ENCODE assay signal across 10 mouse cellular contexts in genomic region chr1:151686696-151687095, GRCm38 (mm10).
A peak's percentile ranks its signal among the peaks of the same experiment; 100 is the strongest.
DNase-seq lines count a peak whose midpoint lies in the region; ATAC-seq and TF ChIP-seq lines count a peak whose summit lies in the region.
"Had no signal": no experiment of that assay in that cellular context is flagged by ENCODE, and none has a peak within 500 bp of the region (broad histone marks: within the 10 kb centered on the region; RNA-seq: fewer than 3 reads in every experiment).

No protein-coding gene starts in this region.

- H3K27ac ChIP-seq in lung, embryonic 14.5 days (ENCODE audit: low read depth) = no peak overlapping the region
- H3K27ac ChIP-seq in hindbrain, postnatal 0 days = no peak overlapping the region
- H3K27ac ChIP-seq: liver, embryonic 15.5 days had no signal

- TF ChIP-seq CTCF in lung, embryonic 14.5 days (IDR thresholded peaks at IDR 0.05; ENCODE audit: low read depth) = no peak
- no peak for TF ChIP-seq CTCF in hindbrain, postnatal 0 days (IDR thresholded peaks at IDR 0.05; ENCODE audit: low read depth)

- 27% methylated on average over 8 of the region's 8 CpGs for WGBS in lung, embryonic 14.5 days
- WGBS in hindbrain, postnatal 0 days = 68% methylated on average over 8 of the region's 8 CpGs

- no peak overlapping the region for H3K9ac ChIP-seq in lung, embryonic 14.5 days
- no peak overlapping the region for H3K9ac ChIP-seq in hindbrain, postnatal 0 days (replicated peaks; ENCODE audit: low read length)
- H3K9ac ChIP-seq: liver, embryonic 15.5 days had no signal

- ATAC-seq in granulocyte monocyte progenitor cell, adult 5-6 weeks (replicated peaks; ENCODE audit: poor library complexity, severe bottlenecking) = peak; percentile 45
- ATAC-seq in lung, embryonic 14.5 days (ENCODE audit: insufficient read depth) = peak; percentile 56
- no peak for ATAC-seq in hindbrain, postnatal 0 days

- no peaks in the 10 kb centered on the region for H3K36me3 ChIP-seq in lung, embryonic 14.5 days (ENCODE audit: insufficient read depth)
- no peaks in the 10 kb centered on the region for H3K36me3 ChIP-seq in hindbrain, postnatal 0 days (ENCODE audit: insufficient read depth, low read length)
- H3K36me3 ChIP-seq: liver, embryonic 15.5 days had no signal

- H3K4me1 ChIP-seq in lung, embryonic 14.5 days (ENCODE audit: insufficient read depth) = peaks cover 13% of the 10 kb centered on the region
- H3K4me1 ChIP-seq in hindbrain, postnatal 0 days (ENCODE audit: insufficient read depth, low read length) = peaks cover 7% of the 10 kb centered on the region; the same call in 1 of the 2 replicates

- DNase-seq in adrenal gland, postnatal 36 days = peak; percentile 38 to 39
- DNase-seq in adrenal gland, postnatal 25 days = no peak
- DNase-seq in 3T3-L1 (ENCODE audit: low read depth, low spot score) = peak; percentile 91
- peak; percentile 50 for DNase-seq in lung, embryonic 14.5 days
- no peak for DNase-seq in thymus, postnatal 10 days (ENCODE audit: low spot score in 2 of 2)
- no peak for DNase-seq in hindbrain, postnatal 0 days (ENCODE audit: low spot score)
- DNase-seq in yolk sac, embryonic 10.5 days (ENCODE audit: low spot score) = no peak
- DNase-seq: cerebellum, postnatal 10 days had no signal

- H3K9me3 ChIP-seq in lung, embryonic 14.5 days (ENCODE audit: low read depth, low read length) = no peaks in the 10 kb centered on the region
- no peaks in the 10 kb centered on the region for H3K9me3 ChIP-seq in hindbrain, postnatal 0 days (ENCODE audit: low read length)
- H3K9me3 ChIP-seq: liver, embryonic 15.5 days had no signal

- H3K4me2 ChIP-seq in lung, embryonic 14.5 days = no peak overlapping the region
- H3K4me2 ChIP-seq in hindbrain, postnatal 0 days (ENCODE audit: low read depth, low read length) = no peak overlapping the region
- H3K4me2 ChIP-seq: liver, embryonic 15.5 days had no signal

- no peaks in the 10 kb centered on the region for H3K27me3 ChIP-seq in lung, embryonic 14.5 days (ENCODE audit: insufficient read depth, low read length)
- no peaks in the 10 kb centered on the region for H3K27me3 ChIP-seq in hindbrain, postnatal 0 days (ENCODE audit: insufficient read depth, low read length)
- H3K27me3 ChIP-seq: liver, embryonic 15.5 days had no signal

- no peak overlapping the region for H3K4me3 ChIP-seq in lung, embryonic 14.5 days (ENCODE audit: low read depth, low read length)
- H3K4me3 ChIP-seq in hindbrain, postnatal 0 days (ENCODE audit: low read length) = no peak overlapping the region
- H3K4me3 ChIP-seq: liver, embryonic 15.5 days had no signal

Comparison
In these comparisons a context has a peak if more than half of its experiments do, and no peak if none do; other contexts are left out.
1. DNase-seq: peak in adrenal gland, postnatal 36 days (2 of 2), 3T3-L1 (single experiment) and lung, embryonic 14.5 days (single experiment); none in adrenal gland, postnatal 25 days (single experiment), thymus, postnatal 10 days (0 of 2), hindbrain, postnatal 0 days (single experiment) and yolk sac, embryonic 10.5 days (single experiment).